Mouse (Mus musculus) hematopoietic multipotent progenitor cell, adult 10-12 weeks (in vitro differentiated cells): ENCODE data around the gene P2rx3. TPM values are rescaled to one million over a fixed set of nuclear protein-coding genes. Genes with fewer than 3 reads are reported as not detected.

Experiments used
- polyA plus RNA-seq: library from polyadenylated mRNA; stranded (reverse); fragments of >175 nt; gene quantifications from 2 replicates; pipeline ENCODE4 v1.2.3, GENCODE M21; 2012; ENCODE audit warnings: low replicate concordance

Gene P2rx3
- 0.08 TPM in 1 of 2 replicates, not detected in the other for polyA plus RNA-seq

DNA sequence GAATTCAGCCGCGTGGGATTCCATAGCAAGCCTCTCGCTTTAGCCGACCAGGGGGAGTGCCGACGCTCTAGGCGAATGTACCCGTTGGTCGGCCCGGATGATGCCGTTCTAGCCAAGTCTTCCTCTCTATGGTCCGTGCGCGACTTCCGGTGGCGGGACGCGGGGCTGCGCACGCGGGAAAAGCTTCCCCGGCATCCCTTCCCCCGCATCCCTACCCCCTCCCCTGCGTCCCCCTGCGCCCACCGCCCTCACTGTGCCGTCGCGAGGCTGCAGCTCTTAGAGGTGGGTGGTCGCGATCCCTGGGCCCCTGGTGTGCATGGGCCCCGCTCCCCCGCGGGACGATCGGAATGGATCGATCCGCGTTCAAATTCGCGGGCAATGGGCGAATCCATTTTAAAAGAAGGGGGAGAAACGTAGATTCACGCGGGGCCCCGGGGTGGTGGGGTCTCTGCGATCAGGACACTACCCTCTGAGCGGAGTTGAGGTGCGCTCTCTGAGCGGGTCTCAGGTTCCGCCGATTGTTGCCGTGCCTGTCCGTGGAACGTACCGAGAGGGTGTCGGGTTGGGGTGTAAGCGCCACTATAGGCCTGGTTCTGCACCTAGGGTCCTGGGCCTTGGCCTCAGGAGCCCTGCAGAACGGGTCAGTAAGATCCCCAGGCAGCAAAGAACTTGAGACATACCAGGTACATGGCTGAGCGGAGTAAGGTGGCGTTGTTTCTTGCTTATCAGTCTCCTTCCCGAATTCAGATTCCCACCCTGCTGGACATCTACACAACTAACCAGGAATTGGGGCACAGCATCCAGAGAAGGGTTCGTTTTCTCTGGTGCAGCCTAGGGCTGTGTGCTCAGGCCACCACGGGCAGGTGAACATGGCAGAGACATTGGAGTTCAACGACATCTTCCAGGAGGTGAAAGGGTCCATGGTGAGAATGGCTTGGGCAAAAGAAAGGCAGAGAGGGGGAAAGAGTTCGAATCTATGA lies at the start of gene P2rx3, which contains the start of gene Ssrp1:
P2rx3 (minus strand) TSS at position 416 of the 980 bp plus-strand sequence.
Ssrp1 (plus strand) TSS at position 188 of the 980 bp plus-strand sequence.

DNA sequence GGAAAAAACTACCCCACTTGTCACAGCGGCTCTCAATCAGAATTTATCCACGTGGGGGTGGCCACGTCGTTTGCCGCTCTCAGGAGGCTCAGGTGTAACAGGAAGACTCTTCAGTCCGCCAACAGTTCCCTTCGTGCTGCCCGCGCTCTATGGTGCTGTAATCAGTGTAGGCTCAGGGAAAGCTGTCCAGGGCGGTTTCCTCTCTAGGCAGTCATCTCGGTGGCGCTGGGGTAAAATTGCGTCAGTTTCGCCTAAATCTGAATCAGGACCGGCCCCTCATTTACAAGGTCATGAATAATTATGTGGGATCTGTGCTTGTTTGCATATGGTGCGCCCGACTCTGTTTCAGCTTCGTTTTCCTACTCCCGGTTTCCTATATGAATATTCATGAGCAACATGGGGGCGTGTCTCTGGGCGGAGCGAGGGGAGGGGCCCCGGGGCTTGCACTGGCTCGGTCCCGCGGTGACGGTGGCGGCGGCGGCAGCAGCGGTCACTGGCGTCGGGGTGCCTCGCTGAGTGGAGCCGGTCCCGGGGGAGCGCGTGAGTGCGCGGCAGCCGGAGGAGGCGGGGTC lies 10.4 kb upstream of the P2rx3 start, which contains the start of gene Tnks1bp1:
Tnks1bp1 (plus strand) TSS at position 427 of the 572 bp plus-strand sequence.

DNA sequence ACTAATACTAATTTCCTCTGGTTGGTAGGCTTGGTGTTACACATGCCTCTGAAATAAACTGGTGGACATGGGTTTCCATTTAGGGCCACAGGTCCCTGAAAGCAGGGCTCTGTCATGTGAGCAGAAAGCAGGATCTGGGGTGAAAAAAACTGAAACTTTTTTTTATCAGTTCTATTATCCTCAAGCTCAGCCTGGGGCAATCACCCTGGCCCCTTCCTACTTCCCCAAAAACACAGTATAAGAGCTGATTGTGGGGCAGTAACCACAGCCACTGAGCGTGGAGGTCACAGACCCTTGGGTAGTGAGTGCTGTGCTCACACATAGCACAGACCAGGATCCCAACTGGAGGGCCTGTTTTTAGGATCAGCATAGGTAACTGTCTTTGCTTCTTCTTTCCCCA lies 49.3 kb downstream of the P2rx3 start, which contains the start of gene Prg3:
Prg3 (plus strand) TSS at position 286 of the 400 bp plus-strand sequence.

DNA sequence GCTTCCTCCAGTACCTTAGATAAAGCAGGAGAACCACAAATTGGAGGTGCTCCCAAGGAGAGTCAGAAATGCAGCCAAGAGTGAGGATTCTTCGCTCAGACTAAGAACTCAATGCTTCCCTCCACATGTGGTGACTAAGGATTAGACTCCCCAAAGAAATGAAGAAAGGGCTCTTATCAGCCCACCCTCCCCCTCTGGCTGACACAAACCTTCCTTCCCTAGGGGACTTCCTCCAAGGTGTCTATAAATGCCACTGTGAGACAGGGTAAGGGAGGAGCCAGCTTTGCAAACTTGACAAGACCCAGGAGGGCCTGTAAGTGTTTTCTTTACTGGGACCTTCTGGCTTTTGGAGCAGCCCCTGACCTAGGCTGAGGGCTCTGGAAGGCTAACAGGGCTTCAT lies 57.1 kb downstream of the P2rx3 start, which contains the start of gene Prg2:
Prg2 (plus strand) TSS at position 274 of the 400 bp plus-strand sequence.

Other genes with a start within 250 kb of the P2rx3 start
- gene Ube2l6, start 238.6 kb downstream of the P2rx3 start, polyA plus RNA-seq = 3.8 and 40.4 TPM in 2 replicates
- gene Smtnl1, start 214.8 kb downstream of the P2rx3 start, polyA plus RNA-seq = not detected in 2 replicates
- gene Timm10, start 210.5 kb downstream of the P2rx3 start, polyA plus RNA-seq = 0.77 and 11.3 TPM in 2 replicates
- 0.89 and 21.1 TPM in 2 replicates for gene Slc43a1, start 198.6 kb downstream of the P2rx3 start, polyA plus RNA-seq
- gene Rtn4rl2, start 150.8 kb downstream of the P2rx3 start, polyA plus RNA-seq = 0.39 and 1.8 TPM in 2 replicates
- gene Slc43a3, start 100.9 kb downstream of the P2rx3 start, polyA plus RNA-seq = 2.8 and 7.7 TPM in 2 replicates
- 1.1 and 1.2 TPM in 2 replicates for gene Prg2, start 57.0 kb downstream of the P2rx3 start, polyA plus RNA-seq
- gene Prg3, start 49.2 kb downstream of the P2rx3 start, polyA plus RNA-seq = 0.98 and 1.2 TPM in 2 replicates
- gene Ssrp1, start 228 bp downstream of the P2rx3 start, polyA plus RNA-seq = 36.7 and 66.3 TPM in 2 replicates
- gene Tnks1bp1, start 10.6 kb upstream of the P2rx3 start, polyA plus RNA-seq = 34.0 and 38.7 TPM in 2 replicates
- gene Aplnr, start 98.8 kb upstream of the P2rx3 start, polyA plus RNA-seq = 0.03 and 0.21 TPM in 2 replicates
- gene Lrrc55, start 159.7 kb upstream of the P2rx3 start, polyA plus RNA-seq = 0.04 TPM in 1 of 2 replicates, not detected in the other